Mouse (Mus musculus): ENCODE measurements around the gene Dhx37.
"Not testable (repeated sequence)": the region's sequence is repeated elsewhere in the genome, so short reads cannot be mapped to it uniquely, and the experiment has no call there.

- not testable (repeated sequence) for TF ChIP-seq MAFK (IDR thresholded peaks at IDR 0.05; ENCODE audit: insufficient read depth, low read depth, low read length); ZC3H11A (IDR thresholded peaks at IDR 0.05; ENCODE audit: borderline replicate concordance, low read depth, low read length)
Measured at GRCm38 (mm10) chr5:125392176-125392575, 41.7 kb downstream of the Dhx37 start.
